Mouse (Mus musculus) liver, adult (tissue): Measurements from ENCODE around the gene Drc3.

Experiments
- GATA4 ChIP-seq: IDR thresholded peaks from 2 replicates; pipeline ENCODE4 v1.6.1; 2014; ENCODE audit warnings: mild to moderate bottlenecking, low read length; ENCODE audit not compliant: insufficient replicate concordance

Drc3 gene

DNA sequence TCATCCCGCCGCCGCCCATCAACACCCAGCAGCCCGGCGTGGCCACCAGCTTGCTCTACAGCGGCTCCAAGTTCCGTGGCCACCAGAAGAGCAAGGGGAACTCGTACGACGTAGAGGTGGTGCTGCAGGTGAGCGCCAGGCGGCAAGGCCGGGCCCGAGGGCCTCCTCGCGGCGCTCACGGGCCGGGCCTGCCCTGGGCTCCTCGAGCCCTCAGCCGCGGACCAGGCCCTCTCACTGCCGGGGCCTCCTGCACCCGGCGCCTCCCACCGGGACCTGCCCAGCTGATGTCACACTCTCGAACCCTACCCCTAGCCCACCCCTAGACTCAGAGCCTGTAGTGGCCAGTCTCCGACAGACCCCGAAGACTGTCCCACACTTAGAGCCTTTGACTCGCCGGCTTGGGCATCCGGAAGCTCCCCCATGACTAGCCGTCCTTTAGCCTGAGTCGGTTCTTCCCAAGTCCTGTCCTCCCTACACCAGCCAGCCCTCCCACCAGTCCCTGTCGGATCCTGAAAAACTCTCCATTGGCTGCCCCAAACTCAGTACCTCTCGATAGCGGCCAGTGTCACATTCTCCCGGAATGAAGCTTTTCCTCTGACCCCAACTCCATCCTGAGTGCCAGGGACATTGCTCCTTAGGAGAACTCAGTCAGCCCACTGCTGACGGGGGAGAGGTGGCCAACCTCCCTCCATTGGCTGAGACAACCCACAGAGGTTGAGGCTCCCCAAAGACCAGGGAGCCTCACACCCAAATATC is 64.8 kb downstream of the Drc3 start, which contains the start of gene Atpaf2:
TSS of gene Atpaf2 (minus strand) at position 741 of the 756 bp plus-strand sequence.
- no peak for TF ChIP-seq GATA4

DNA sequence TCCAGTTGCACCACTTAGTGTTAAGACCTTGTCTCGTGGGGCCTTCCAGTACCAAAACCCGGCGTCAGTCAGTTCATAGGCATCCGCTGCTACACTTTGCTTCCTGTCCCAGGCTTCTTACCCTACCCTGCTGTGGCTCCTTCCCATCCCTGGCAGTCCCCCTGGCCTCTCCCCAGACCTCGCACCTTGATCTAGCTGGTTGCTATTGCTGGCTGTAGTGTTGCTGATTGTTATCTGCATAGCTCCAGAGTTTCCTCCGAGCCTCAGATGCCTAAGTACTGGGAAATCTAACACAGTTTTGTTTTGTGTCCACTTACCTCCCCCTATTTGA is 65.3 kb downstream of the Drc3 start:
- no peak; the same call in 1 of the 2 replicates for TF ChIP-seq GATA4

DNA sequence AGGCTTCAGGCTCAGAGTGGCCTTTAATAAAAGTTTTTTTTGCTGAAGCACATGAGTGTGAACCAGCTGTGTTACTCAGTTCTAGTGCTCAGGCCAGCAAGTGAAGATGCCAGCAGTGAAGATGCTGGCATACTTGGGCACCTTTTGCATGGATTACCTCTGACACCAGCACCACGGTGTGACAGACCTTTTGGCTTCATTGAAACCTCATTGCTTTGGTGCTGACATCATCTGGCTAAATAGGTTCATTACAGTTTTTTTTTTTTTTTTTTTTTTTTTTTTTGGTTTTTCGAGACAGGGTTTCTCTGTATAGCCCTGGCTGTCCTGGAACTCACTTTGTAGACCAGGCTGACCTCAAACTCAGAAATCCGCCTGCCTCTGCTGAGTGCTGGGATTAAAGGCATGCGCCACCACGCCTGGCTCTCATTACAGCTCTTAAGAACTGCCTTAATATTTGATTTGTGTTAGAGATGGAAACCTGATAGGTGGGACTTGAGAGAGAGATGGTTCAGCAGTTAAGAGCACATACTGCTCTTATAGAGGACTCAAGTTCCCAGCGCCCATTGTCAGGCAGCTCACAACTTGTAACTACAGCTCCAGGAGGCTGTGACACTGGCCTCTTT is 69.0 kb downstream of the Drc3 start:
- TF ChIP-seq GATA4, result no peak

DNA sequence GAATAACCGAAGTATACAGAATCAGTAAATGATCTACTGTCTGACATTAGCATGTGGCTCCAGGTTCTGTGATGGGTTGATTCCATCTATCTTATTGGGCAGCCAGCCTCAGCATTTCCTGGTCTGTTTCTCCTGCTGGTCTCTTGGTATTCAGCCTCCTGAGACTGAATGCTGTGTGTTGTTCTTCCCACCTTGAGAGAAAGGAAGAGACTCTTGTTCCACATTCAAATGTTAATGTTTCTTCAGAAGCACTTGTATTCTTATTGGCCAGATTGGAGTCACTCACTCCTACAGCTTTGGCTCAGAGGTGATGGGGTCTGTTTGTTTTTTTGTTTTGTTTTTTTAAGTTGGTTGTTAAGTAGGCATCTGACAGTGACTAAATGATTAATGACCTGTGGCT is 69.9 kb downstream of the Drc3 start:
- TF ChIP-seq GATA4, result no peak

DNA sequence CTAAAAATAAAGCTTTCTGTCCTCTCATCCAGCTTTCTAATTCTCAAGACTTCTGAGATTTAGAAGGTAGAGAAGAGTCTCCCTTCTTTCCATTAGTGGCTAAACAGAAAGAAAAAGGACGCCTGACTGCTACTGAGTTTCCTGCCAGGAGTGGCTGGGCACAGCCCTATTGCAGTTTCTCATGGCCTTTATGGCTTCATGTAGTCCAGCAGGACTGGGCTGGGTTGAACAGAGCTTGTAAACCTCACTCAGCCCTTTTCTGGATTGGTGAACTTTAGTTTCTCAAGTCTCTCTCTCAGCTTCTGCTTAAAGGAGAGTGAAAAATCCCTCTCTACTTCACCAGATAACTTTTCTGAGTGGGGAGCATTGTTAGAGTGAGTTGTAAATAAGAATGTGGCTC is 73.3 kb downstream of the Drc3 start:
- no peak for TF ChIP-seq GATA4

DNA sequence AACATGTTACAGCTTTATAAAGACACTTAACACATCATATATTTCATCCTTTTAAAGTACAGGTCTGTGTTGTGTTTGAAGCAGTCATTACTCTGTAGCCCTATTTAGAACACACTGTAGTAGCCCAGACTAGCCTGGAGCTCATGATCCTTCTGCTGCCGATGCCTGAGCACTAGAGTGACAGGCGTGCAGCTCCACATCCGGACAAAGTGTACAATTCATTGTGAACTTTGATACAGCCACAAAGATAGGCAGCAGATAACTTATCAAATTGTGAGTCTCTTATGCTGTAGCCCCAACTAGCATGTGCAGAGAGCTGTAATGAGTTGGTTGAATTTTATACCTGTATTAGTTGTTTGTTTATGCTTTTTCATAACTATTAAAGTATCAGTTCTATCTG is 74.5 kb downstream of the Drc3 start:
- no peak for TF ChIP-seq GATA4

DNA sequence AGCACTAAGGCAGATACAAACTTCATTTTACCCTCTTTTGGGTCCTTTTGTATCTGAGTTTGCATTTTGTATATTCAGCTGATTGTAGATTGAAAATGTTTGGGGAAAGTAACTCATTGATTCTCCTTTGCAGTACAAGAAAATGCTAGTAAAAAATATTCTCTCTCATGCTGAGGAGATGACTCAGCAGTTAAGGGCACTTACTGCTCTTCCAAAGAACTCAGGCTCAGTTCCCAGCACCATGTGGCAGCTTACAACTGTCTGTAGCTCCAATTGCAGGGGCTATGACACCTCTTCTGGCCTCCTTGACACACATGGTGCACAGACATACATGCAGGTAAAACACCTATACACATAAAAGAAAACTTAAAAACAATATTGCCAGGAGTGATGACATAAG is 80.4 kb downstream of the Drc3 start:
- TF ChIP-seq GATA4, result no peak

DNA sequence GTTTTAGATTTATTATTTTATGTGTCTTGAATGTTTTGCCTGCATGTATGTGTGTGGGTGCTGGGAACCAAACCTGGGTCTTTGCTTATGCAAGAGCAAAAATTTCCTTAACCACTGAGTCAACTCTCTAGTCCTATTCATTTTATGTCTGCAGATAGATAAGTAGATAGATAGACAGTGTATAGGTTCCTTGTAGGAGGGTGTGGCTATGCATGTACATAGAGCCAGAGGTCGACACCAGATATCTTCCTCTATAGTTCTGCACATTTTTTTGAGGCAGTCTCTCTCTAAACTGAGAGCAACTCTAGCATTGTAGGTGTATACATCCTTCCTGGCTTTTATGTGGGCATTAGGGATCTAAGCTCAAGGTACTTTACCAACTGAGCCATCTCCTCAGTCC is 82.0 kb downstream of the Drc3 start:
- no peak for TF ChIP-seq GATA4

DNA sequence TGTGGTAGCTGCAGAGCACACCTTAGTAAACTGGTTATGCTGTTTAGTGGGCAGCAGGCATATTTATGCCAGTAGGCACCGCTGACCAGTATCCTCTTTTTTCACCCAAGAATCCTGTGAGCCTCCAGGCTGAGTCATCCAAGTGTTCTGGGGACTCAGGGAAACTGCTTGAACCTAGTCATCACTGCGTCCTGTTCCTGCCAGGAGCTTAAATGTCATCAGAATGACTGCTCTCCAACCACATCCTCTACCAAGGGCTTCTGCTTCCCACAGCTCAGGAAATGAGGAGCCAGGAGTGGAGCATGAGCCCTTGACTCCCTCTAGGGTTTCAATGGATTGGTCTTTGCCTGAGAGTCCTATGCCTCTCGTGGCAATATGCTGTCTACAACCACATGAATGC is 83.5 kb downstream of the Drc3 start:
- no peak for TF ChIP-seq GATA4

DNA sequence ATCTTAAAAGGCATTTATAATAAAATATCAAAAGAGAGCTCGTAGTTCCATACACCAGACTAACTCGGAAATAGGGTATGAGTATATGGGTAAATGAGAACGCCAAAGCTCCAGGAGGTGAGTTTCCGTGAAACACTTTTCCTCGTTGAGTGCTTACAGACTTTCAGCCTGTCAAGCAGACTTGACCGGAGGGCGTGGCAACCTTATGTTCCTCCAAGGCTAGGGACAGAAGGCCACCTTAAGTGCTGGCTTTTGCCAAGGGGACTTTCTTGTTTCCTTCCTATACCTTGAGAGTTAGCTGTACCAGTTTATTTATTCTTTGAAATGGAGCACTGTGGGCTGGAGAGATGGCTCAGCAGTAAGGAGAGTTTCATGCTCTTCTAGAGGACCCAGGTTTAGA is 87.0 kb downstream of the Drc3 start:
- no peak for TF ChIP-seq GATA4

DNA sequence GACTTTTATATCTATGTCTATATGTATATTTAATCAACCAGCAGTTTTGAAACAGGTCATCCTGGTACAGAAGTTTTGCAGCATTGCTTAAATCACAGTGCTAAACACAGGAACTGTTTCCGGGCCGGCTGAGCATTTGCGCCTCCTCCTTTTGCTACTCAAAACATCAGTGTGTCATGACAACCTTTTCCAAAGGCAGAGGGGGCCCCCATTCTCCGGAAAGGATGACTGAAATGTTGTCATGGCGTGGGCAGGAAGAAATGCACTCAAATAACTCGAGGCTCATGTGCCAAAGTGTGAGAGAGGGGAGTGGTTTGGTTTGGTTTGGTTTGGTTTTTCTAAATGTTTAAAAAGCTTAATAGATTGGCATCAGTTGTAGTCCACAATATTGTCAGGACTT is 89.8 kb downstream of the Drc3 start:
- TF ChIP-seq GATA4, result no peak
